Mouse (Mus musculus): Measurements from ENCODE around the gene Elob. TPM values are rescaled to one million over a fixed set of nuclear protein-coding genes. Genes with fewer than 3 reads are reported as not detected.
A peak's percentile ranks its signal among the peaks of the same experiment; 100 is the strongest.

Gene Elob
- polyA plus RNA-seq (2014; fragmentation: Nextera tagmentation; extraction: Ambion mirVana), result 1,025 and 1,061 TPM in 2 replicates

GRCm38 (mm10) chr17:23829064-23829619, at the start of gene Elob:
Gene Elob (minus strand): TSS chr17:23829136.
- H3K36me3 ChIP-seq (ENCODE audit: control insufficient read depth, insufficient read depth, low read length), result peaks cover 18% of the 10 kb centered on the region; the same call in 1 of the 2 replicates
- WGBS, result 2% methylated on average over 18 of the region's 42 CpGs
- H3K9me3 ChIP-seq (ENCODE audit: control insufficient read depth, low read length), result no peaks in the 10 kb centered on the region
- peak within 1 kb of the TSS; percentile 68 for H3K9ac ChIP-seq (ENCODE audit: low read length)
- DNase-seq (ENCODE audit: low spot score), result peak; percentile 92
- H3K27me3 ChIP-seq (ENCODE audit: control insufficient read depth, insufficient read depth, low read length), result no peaks in the 10 kb centered on the region
- H3K4me2 ChIP-seq (ENCODE audit: low read depth), result peak within 1 kb of the TSS; percentile 83
- peaks cover 13% of the 10 kb centered on the region for H3K4me1 ChIP-seq (ENCODE audit: control insufficient read depth, insufficient read depth, low read length)
- H3K4me3 ChIP-seq (ENCODE audit: low read depth, low read length), result peak within 1 kb of the TSS; percentile 81
- ATAC-seq (ENCODE audit: insufficient read depth, low FRiP score, low TSS enrichment), result peak; percentile 92
- peak within 1 kb of the TSS; percentile 89 for H3K27ac ChIP-seq (ENCODE audit: low read depth, low read length)

- no peak for DNase-seq (ENCODE audit: low spot score)
- Histone ChIP-seq H3K27ac (ENCODE audit: low read depth, low read length) (no peak overlapping the region), H3K9me3 (ENCODE audit: control insufficient read depth, low read length) (no peaks in the 10 kb centered on the region), H3K9ac (ENCODE audit: low read length) (no peak overlapping the region), H3K4me2 (ENCODE audit: low read depth) (no peak overlapping the region), H3K4me1 (ENCODE audit: control insufficient read depth, insufficient read depth, low read length) (no peaks in the 10 kb centered on the region), H3K4me3 (ENCODE audit: low read depth, low read length) (no peak overlapping the region), H3K27me3 (ENCODE audit: control insufficient read depth, insufficient read depth, low read length) (no peaks in the 10 kb centered on the region), H3K36me3 (ENCODE audit: control insufficient read depth, insufficient read depth, low read length) (no peaks in the 10 kb centered on the region)
- no peak for ATAC-seq (ENCODE audit: insufficient read depth, low FRiP score, low TSS enrichment)
- 88% methylated on average over 2 of the region's 2 CpGs for WGBS
These were observed 48.2 kb upstream of the Elob start for GRCm38 (mm10) chr17:23877166-23877565.

GRCm38 (mm10) chr17:23876741-23877140, 47.8 kb upstream of the Elob start:
- Histone ChIP-seq H3K4me2 (ENCODE audit: low read depth) (no peak overlapping the region), H3K9me3 (ENCODE audit: control insufficient read depth, low read length) (no peaks in the 10 kb centered on the region), H3K36me3 (ENCODE audit: control insufficient read depth, insufficient read depth, low read length) (no peaks in the 10 kb centered on the region), H3K27ac (ENCODE audit: low read depth, low read length) (no peak overlapping the region), H3K4me3 (ENCODE audit: low read depth, low read length) (no peak overlapping the region), H3K9ac (ENCODE audit: low read length) (no peak overlapping the region), H3K4me1 (ENCODE audit: control insufficient read depth, insufficient read depth, low read length) (no peaks in the 10 kb centered on the region), H3K27me3 (ENCODE audit: control insufficient read depth, insufficient read depth, low read length) (no peaks in the 10 kb centered on the region)
- DNase-seq (ENCODE audit: low spot score) (no peak), ATAC-seq (ENCODE audit: insufficient read depth, low FRiP score, low TSS enrichment) (no peak)
- 63% methylated on average over 3 of the region's 3 CpGs for WGBS

- no peak overlapping the region for H3K27ac ChIP-seq (ENCODE audit: low read depth, low read length)
- no peaks in the 10 kb centered on the region for H3K27me3 ChIP-seq (ENCODE audit: control insufficient read depth, insufficient read depth, low read length)
- no peaks in the 10 kb centered on the region for H3K4me1 ChIP-seq (ENCODE audit: control insufficient read depth, insufficient read depth, low read length)
- 57% methylated on average over 8 of the region's 8 CpGs for WGBS
- no peaks in the 10 kb centered on the region for H3K36me3 ChIP-seq (ENCODE audit: control insufficient read depth, insufficient read depth, low read length)
- H3K4me3 ChIP-seq (ENCODE audit: low read depth, low read length), result no peak overlapping the region
- no peaks in the 10 kb centered on the region for H3K9me3 ChIP-seq (ENCODE audit: control insufficient read depth, low read length)
- DNase-seq (ENCODE audit: low spot score) (peak; percentile 52), ATAC-seq (ENCODE audit: insufficient read depth, low FRiP score, low TSS enrichment) (no peak)
- H3K4me2 ChIP-seq (ENCODE audit: low read depth), result no peak overlapping the region
- H3K9ac ChIP-seq (ENCODE audit: low read length), result no peak overlapping the region
These were observed 45.2 kb upstream of the Elob start for GRCm38 (mm10) chr17:23873884-23874856.

GRCm38 (mm10) chr17:23868513-23868912, 39.6 kb upstream of the Elob start:
- H3K9me3 ChIP-seq (ENCODE audit: control insufficient read depth, low read length), result no peaks in the 10 kb centered on the region
- no peaks in the 10 kb centered on the region for H3K36me3 ChIP-seq (ENCODE audit: control insufficient read depth, insufficient read depth, low read length)
- H3K9ac ChIP-seq (ENCODE audit: low read length), result no peak overlapping the region
- H3K27ac ChIP-seq (ENCODE audit: low read depth, low read length), result no peak overlapping the region
- WGBS, result 86% methylated on average over 11 of the region's 11 CpGs
- no peak overlapping the region for H3K4me3 ChIP-seq (ENCODE audit: low read depth, low read length)
- no peaks in the 10 kb centered on the region for H3K27me3 ChIP-seq (ENCODE audit: control insufficient read depth, insufficient read depth, low read length)
- ATAC-seq (ENCODE audit: insufficient read depth, low FRiP score, low TSS enrichment), result no peak
- no peak overlapping the region for H3K4me2 ChIP-seq (ENCODE audit: low read depth)
- DNase-seq (ENCODE audit: low spot score), result no peak
- no peaks in the 10 kb centered on the region for H3K4me1 ChIP-seq (ENCODE audit: control insufficient read depth, insufficient read depth, low read length)

- H3K27ac ChIP-seq (ENCODE audit: low read depth, low read length), result no peak within 1 kb of the TSS
- no peaks in the 10 kb centered on the region for H3K27me3 ChIP-seq (ENCODE audit: control insufficient read depth, insufficient read depth, low read length)
- no peaks in the 10 kb centered on the region for H3K9me3 ChIP-seq (ENCODE audit: control insufficient read depth, low read length)
- ATAC-seq (ENCODE audit: insufficient read depth, low FRiP score, low TSS enrichment), result no peak
- no peaks in the 10 kb centered on the region for H3K36me3 ChIP-seq (ENCODE audit: control insufficient read depth, insufficient read depth, low read length)
- no peak within 1 kb of the TSS for H3K4me2 ChIP-seq (ENCODE audit: low read depth)
- H3K4me3 ChIP-seq (ENCODE audit: low read depth, low read length), result no peak within 1 kb of the TSS; the same call in 1 of the 2 replicates
- DNase-seq (ENCODE audit: low spot score), result no peak
- no peaks in the 10 kb centered on the region for H3K4me1 ChIP-seq (ENCODE audit: control insufficient read depth, insufficient read depth, low read length)
- 79% methylated on average over 15 of the region's 15 CpGs for WGBS
- H3K9ac ChIP-seq (ENCODE audit: low read length), result no peak within 1 kb of the TSS
These were observed 38.8 kb upstream of the Elob start, which contains the start of gene Prss21 for GRCm38 (mm10) chr17:23867756-23868155. Gene Prss21 (plus strand): TSS chr17:23868056.

GRCm38 (mm10) chr17:23862926-23863325, 34.0 kb upstream of the Elob start:
- Histone ChIP-seq H3K4me2 (ENCODE audit: low read depth) (no peak overlapping the region), H3K4me1 (ENCODE audit: control insufficient read depth, insufficient read depth, low read length) (no peaks in the 10 kb centered on the region), H3K27me3 (ENCODE audit: control insufficient read depth, insufficient read depth, low read length) (no peaks in the 10 kb centered on the region), H3K9ac (ENCODE audit: low read length) (no peak overlapping the region), H3K36me3 (ENCODE audit: control insufficient read depth, insufficient read depth, low read length) (no peaks in the 10 kb centered on the region), H3K9me3 (ENCODE audit: control insufficient read depth, low read length) (no peaks in the 10 kb centered on the region), H3K27ac (ENCODE audit: low read depth, low read length) (no peak overlapping the region), H3K4me3 (ENCODE audit: low read depth, low read length) (no peak overlapping the region)
- ATAC-seq (ENCODE audit: insufficient read depth, low FRiP score, low TSS enrichment) (no peak), DNase-seq (ENCODE audit: low spot score) (no peak)
- 89% methylated on average over 4 of the region's 4 CpGs for WGBS

GRCm38 (mm10) chr17:23857913-23858312, 29.0 kb upstream of the Elob start:
- Histone ChIP-seq H3K4me1 (ENCODE audit: control insufficient read depth, insufficient read depth, low read length) (no peaks in the 10 kb centered on the region), H3K36me3 (ENCODE audit: control insufficient read depth, insufficient read depth, low read length) (no peaks in the 10 kb centered on the region), H3K27ac (ENCODE audit: low read depth, low read length) (no peak overlapping the region), H3K4me2 (ENCODE audit: low read depth) (no peak overlapping the region), H3K4me3 (ENCODE audit: low read depth, low read length) (no peak overlapping the region), H3K9me3 (ENCODE audit: control insufficient read depth, low read length) (no peaks in the 10 kb centered on the region), H3K9ac (ENCODE audit: low read length) (no peak overlapping the region), H3K27me3 (ENCODE audit: control insufficient read depth, insufficient read depth, low read length) (no peaks in the 10 kb centered on the region)
- 78% methylated on average over 2 of the region's 2 CpGs for WGBS
- ATAC-seq (ENCODE audit: insufficient read depth, low FRiP score, low TSS enrichment) (no peak), DNase-seq (ENCODE audit: low spot score) (no peak)
